Mouse (Mus musculus) spleen, postnatal 10 days (tissue): Measurements from ENCODE around the gene Ms4a15.

ENCODE experiments used
- DNase-seq, 2 experiments: peaks; one replicate each; pipeline ENCODE4 v3.0.0; 2021 to 2022; ENCODE audit warnings: low spot score in 2 of 2

Ms4a15 gene

DNA sequence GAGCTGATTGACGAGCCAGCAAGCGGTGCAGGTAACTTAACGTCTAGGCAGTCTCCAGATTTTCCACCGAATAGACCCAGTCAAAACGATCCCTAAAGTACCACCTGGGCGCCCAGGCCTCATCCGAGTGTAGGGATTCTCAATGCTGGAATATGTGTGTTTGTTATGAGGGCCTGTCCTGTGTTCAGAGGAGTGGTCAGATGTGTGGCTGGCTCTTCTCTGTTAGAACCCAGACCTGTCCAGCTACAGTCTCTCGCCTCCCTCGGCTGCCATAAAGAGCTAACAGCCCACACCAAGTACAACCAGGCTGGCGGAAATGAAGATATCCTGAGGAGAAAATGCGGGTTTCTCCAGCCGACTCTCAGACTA, 33.1 kb downstream of the Ms4a15 start:
- DNase-seq, result no peak

DNA sequence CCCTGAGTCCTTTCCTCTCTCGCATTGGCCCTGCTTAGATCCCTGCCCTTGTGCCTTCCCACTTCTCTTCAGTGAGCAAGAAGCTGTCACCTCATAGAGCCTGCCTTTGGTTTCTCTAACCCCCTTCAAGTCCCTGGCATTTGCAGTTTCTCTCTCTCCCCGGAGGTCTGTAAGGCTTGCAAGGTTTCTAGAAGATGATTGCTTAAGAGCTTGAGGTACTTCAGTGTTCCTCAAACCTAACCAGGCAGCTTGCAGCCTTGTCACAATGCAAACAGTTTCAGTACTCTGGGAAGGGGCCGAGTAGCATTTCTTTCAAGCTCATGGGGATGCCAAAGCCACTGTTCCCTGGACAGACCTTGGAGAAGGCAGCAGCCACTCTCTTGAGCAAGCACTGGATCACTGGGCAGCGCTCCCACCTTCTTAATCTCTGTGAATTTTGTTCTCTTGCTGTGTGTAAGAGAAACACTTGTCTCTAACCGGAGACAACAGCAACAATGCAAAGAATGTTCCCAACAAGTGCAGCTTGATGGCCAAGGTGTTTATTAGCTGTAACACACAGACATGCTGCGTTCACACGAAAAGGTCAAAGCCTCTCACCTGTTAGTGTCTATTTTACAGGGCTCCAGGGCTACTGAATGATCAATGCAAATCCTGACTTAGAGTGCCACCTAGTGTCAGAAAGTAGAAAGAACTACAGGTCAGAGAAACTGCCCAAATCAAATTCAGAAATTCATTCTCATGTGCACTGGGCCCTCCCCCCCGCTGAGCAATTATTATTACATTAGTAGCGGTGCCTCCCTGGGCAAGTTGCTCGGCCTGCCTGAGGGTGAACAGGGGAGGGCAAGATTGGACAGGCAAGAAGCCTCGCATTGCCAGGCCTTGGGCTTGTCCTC, 33.7 kb downstream of the Ms4a15 start:
- peak in 1 of 2 experiments; percentile 42 for DNase-seq

- DNase-seq, result no peak
These were observed 40.8 kb downstream of the Ms4a15 start for GRCm38 (mm10) chr19:10952021-10952939.

- DNase-seq, result no peak
These were observed 43.5 kb downstream of the Ms4a15 start for GRCm38 (mm10) chr19:10949558-10949957.

GRCm38 (mm10) chr19:10949112-10949511, 43.9 kb downstream of the Ms4a15 start, which contains the start of gene Ccdc86:
Gene Ccdc86 (minus strand): TSS chr19:10949266.
- DNase-seq, result peak; percentile 85 to 98

- peak; percentile 30 to 37 for DNase-seq
These were observed 44.6 kb downstream of the Ms4a15 start for GRCm38 (mm10) chr19:10948416-10948815.

GRCm38 (mm10) chr19:10947219-10947618, 45.8 kb downstream of the Ms4a15 start:
- no peak for DNase-seq

- no peak for DNase-seq
These were observed 46.5 kb downstream of the Ms4a15 start for GRCm38 (mm10) chr19:10946506-10946905.

DNA sequence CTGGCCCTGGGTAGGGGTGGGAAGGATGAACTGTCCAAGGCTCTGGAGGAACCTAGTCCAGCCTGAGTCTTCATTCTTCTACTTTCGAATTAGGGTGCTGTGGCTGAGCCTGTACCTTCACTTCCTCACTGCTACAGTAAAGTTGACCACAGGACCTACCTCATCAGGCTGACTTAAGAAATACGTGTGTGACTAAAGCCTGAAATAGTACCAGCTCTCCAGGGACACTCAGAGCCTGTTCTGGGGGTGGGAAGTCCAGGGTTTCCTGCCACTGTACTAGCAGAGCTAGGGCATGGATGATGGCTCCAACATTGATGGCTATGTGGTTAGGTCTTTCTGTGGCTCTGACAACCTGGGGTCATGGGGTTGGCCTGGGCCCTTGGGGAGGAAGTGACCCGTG, 49.1 kb downstream of the Ms4a15 start:
- DNase-seq, result no peak

DNA sequence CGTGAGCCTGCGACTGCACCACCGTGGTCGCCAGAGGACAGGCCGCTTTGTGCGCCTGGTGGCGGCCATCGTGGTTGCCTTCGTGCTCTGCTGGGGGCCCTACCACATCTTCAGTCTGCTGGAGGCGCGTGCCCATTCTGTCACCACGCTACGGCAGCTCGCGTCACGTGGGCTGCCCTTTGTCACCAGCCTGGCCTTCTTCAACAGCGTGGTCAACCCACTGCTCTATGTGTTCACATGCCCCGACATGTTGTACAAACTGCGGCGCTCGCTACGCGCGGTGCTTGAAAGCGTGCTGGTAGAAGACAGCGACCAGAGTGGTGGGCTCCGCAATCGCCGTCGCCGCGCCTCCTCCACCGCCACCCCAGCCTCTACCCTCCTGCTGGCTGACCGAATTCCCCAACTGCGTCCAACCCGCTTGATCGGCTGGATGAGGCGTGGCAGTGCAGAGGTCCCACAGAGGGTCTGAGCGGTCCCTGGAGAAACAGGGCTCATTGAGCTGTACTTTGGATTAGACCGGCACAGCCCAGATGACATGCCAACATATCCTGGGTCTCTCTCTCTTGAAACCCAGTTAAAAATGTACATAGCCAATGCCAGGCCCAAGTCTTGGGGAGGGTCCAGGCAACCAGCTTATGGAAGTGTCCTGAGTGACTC, 52.1 kb downstream of the Ms4a15 start:
- DNase-seq, result no peak

GRCm38 (mm10) chr19:10940097-10940800, 52.8 kb downstream of the Ms4a15 start:
- DNase-seq, result peak; percentile 32 to 79

GRCm38 (mm10) chr19:10938771-10939170, 54.3 kb downstream of the Ms4a15 start:
- no peak for DNase-seq

GRCm38 (mm10) chr19:10937110-10937563, 55.9 kb downstream of the Ms4a15 start, which contains the start of gene Ptgdr2:
Gene Ptgdr2 (plus strand): TSS chr19:10937160.
- no peak for DNase-seq

DNA sequence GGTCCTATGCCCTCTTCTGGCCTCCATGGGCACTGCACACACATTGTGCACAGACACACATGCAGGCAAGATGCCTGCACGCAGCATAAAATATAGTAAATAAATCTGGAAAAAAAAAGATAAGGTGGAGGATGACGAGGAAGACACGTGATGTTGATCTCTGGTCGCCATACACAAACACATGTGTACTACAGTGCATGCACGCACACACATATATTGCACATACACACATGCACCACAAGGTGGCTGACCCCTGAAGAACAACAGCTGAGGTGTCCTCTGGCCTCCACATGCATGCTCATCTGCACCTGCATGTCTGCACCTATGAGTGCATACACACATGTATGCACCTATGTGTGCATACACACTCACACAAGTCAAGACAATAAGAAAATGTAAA, 57.0 kb downstream of the Ms4a15 start:
- DNase-seq, result no peak

- DNase-seq, result no peak
These were observed 58.0 kb downstream of the Ms4a15 start for GRCm38 (mm10) chr19:10935029-10935428.

DNA sequence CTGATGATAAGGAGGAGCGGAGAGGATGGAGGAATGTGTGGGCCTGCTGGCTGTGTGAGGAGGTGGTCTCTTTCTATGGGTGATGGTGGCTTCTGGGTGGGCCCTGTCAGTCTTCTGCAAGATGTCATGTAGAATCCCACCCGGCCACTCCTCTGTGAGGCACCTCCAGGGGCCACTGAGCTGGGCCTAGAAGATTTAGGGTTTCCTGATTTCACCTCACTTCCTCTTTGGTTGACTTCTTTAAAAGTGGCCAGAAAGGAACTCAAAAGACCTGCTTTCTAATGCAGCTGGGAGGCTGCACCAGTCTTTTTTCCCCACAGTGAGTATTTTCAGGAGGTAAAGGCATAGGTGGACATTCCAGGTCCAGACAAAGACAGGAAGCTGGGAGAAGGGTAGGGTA, 62.4 kb downstream of the Ms4a15 start:
- DNase-seq, result no peak
